Mouse (Mus musculus) induced T-regulatory cell, adult 2 months (primary cell): ENCODE data around the gene Gm20388.

Source experiments
- DNase-seq: peaks from one replicate; pipeline ENCODE4 v3.0.0-alpha.2; 2012; ENCODE audit warnings: low read depth

Gm20388 gene

GRCm38 (mm10) chr8:123135406-123135805, 3224.8 kb downstream of the Gm20388 start:
- no peak for DNase-seq

GRCm38 (mm10) chr8:123135806-123136205, 3225.2 kb downstream of the Gm20388 start:
- DNase-seq: no peak

GRCm38 (mm10) chr8:123136287-123136686, 3225.6 kb downstream of the Gm20388 start:
- no peak for DNase-seq

- no peak for DNase-seq
These were observed 3227.0 kb downstream of the Gm20388 start for GRCm38 (mm10) chr8:123137645-123138077.

- DNase-seq: no peak
These were observed 3228.1 kb downstream of the Gm20388 start for GRCm38 (mm10) chr8:123138741-123139140.

GRCm38 (mm10) chr8:123141741-123142462, 3231.3 kb downstream of the Gm20388 start:
- no peak for DNase-seq

- peak; percentile 62 for DNase-seq
These were observed 3234.6 kb downstream of the Gm20388 start for GRCm38 (mm10) chr8:123145279-123145678.

GRCm38 (mm10) chr8:123146390-123146789, 3235.7 kb downstream of the Gm20388 start:
- no peak for DNase-seq

GRCm38 (mm10) chr8:123150737-123151171, 3240.1 kb downstream of the Gm20388 start:
- DNase-seq: no peak

GRCm38 (mm10) chr8:123155177-123155576, 3244.5 kb downstream of the Gm20388 start:
- no peak for DNase-seq

GRCm38 (mm10) chr8:123156070-123156773, 3245.6 kb downstream of the Gm20388 start:
- no peak for DNase-seq

- no peak for DNase-seq
These were observed 3247.3 kb downstream of the Gm20388 start, which contains the start of gene Sult5a1 for GRCm38 (mm10) chr8:123157888-123158465. Sult5a1 (minus strand) TSS chr8:123158315.

GRCm38 (mm10) chr8:123181391-123181790, 3270.8 kb downstream of the Gm20388 start:
- DNase-seq: no peak

GRCm38 (mm10) chr8:123185566-123186409, 3275.1 kb downstream of the Gm20388 start, which contains the start of gene Dpep1:
Dpep1 (plus strand) TSS chr8:123186242.
- DNase-seq: no peak

GRCm38 (mm10) chr8:123188006-123188405, 3277.4 kb downstream of the Gm20388 start:
- no peak for DNase-seq

- DNase-seq: no peak
These were observed 3278.2 kb downstream of the Gm20388 start for GRCm38 (mm10) chr8:123188841-123189240.

- DNase-seq: peak; percentile 67
These were observed 3280.0 kb downstream of the Gm20388 start for GRCm38 (mm10) chr8:123190678-123191077.

- no peak for DNase-seq
These were observed 3281.3 kb downstream of the Gm20388 start for GRCm38 (mm10) chr8:123191908-123192307.

- DNase-seq: no peak
These were observed 3283.1 kb downstream of the Gm20388 start for GRCm38 (mm10) chr8:123193771-123194170.

GRCm38 (mm10) chr8:123197016-123197415, 3286.4 kb downstream of the Gm20388 start:
- DNase-seq: peak; percentile 44

- DNase-seq: no peak
These were observed 3289.2 kb downstream of the Gm20388 start for GRCm38 (mm10) chr8:123199864-123200263.

- peak; percentile 87 for DNase-seq
These were observed 3291.6 kb downstream of the Gm20388 start for GRCm38 (mm10) chr8:123202288-123202687.
